Mouse (Mus musculus) lung, postnatal 0 days (tissue): ENCODE results near the gene Iqck. TPM values are rescaled to one million over a fixed set of nuclear protein-coding genes. Genes with fewer than 3 reads are reported as not detected.

Source experiments
- ATAC-seq: fragments of 200-750 bp; cut with Nextera tagmentation; 2 replicates; pipeline ENCODE4 v1.8.0; 2017; ENCODE audit warnings: moderate library complexity
- DNase-seq: peaks from one replicate; pipeline ENCODE4 v3.0.0-alpha.2; 2016; ENCODE audit warnings: low spot score
- H3K27ac ChIP-seq: fragments of 300-500 bp; sonication (generic); 2 replicates; pipeline ENCODE4 v1.5.1; 2014; ENCODE audit warnings: antibody characterized with exemption, mild to moderate bottlenecking, low read length, mixed read lengths
- H3K27me3 ChIP-seq: fragments of 300-500 bp; sonication (generic); replicated peaks from 2 replicates; pipeline ENCODE4 v1.6.1; 2014; ENCODE audit warnings: low read length, mixed read lengths; ENCODE audit not compliant: insufficient read depth
- H3K36me3 ChIP-seq: fragments of 300-500 bp; sonication (generic); 2 replicates; pipeline ENCODE4 v1.6.1; 2014; ENCODE audit warnings: low read length, mixed read lengths; ENCODE audit not compliant: insufficient read depth
- H3K4me1 ChIP-seq: fragments of 300-500 bp; sonication (generic); 2 replicates; pipeline ENCODE4 v1.6.1; 2014; ENCODE audit warnings: antibody characterized with exemption, low read depth, low read length, mixed read lengths; ENCODE audit not compliant: insufficient read depth
- H3K4me2 ChIP-seq: fragments of 300-500 bp; sonication (generic); replicated peaks from 2 replicates; pipeline ENCODE4 v1.6.1; 2014; ENCODE audit warnings: low read depth, mild to moderate bottlenecking, low read length, moderate library complexity, mixed read lengths
- H3K4me3 ChIP-seq: fragments of 300-500 bp; sonication (generic); 2 replicates; pipeline ENCODE4 v1.5.1; 2014; ENCODE audit warnings: low read depth, low read length
- H3K9ac ChIP-seq: fragments of 300-500 bp; sonication (generic); replicated peaks from 2 replicates; pipeline ENCODE4 v1.6.1; 2014; ENCODE audit warnings: low read depth, mild to moderate bottlenecking
- H3K9me3 ChIP-seq: fragments of 300-500 bp; sonication (generic); 2 replicates; pipeline ENCODE4 v1.6.1; 2016; ENCODE audit warnings: low read length, mixed read lengths
- CTCF ChIP-seq: IDR thresholded peaks from 2 replicates; pipeline ENCODE4 v1.5.1; 2016; ENCODE audit warnings: antibody characterized with exemption, mild to moderate bottlenecking
- EP300 ChIP-seq: IDR thresholded peaks from 2 replicates; pipeline ENCODE4 v1.6.1; 2016; ENCODE audit warnings: antibody characterized with exemption, mild to moderate bottlenecking, control low read depth
- WGBS: fragments of 180-500 bp; shearing (Covaris S2); extraction: QIAGEN DNeasy Blood & Tissue Kit; methylation state at CpG from one replicate; pipeline ENCODE4 v1.1.7; 2014; 5-methylcytosine and 5-hydroxymethylcytosine counted together
- polyA plus RNA-seq: library from polyadenylated mRNA; unstranded; fragments of >200 nt; fragmentation: Nextera tagmentation; extraction: Ambion mirVana; gene quantifications from 2 replicates; pipeline ENCODE4 v1.2.1, GENCODE M21; 2015

Gene Iqck
- polyA plus RNA-seq, 1 experiment from 2014 or later = 3.5 TPM

GRCm38 (mm10) chr7:119019537-119019936 lies 164.0 kb downstream of the Iqck start:
- whole genome bisulfite sequencing = 14% methylated on average over 4 of the region's 4 CpGs
- ATAC-seq = no peak; the same call in 1 of the 2 replicates

More at GRCm38 (mm10) chr7:119019537-119019936, 164.0 kb downstream of the Iqck start:
- no peak overlapping the region for H3K27ac ChIP-seq
- no peaks in the 10 kb centered on the region for H3K36me3 ChIP-seq
- H3K9ac ChIP-seq = no peak overlapping the region
- H3K4me3 ChIP-seq = no peak overlapping the region
- H3K4me1 ChIP-seq = no peaks in the 10 kb centered on the region
- no peaks in the 10 kb centered on the region for H3K27me3 ChIP-seq
- no peaks in the 10 kb centered on the region for H3K9me3 ChIP-seq
- TF ChIP-seq EP300 = no peak
- TF ChIP-seq CTCF = peak; percentile 76
- H3K4me2 ChIP-seq = no peak overlapping the region
- DNase-seq = peak; percentile 34

Other genes starting within 250 kb of the Iqck start
- gene Gde1, start 150.0 kb upstream of the Iqck start, polyA plus RNA-seq = 382 and 481 TPM in 2 replicates
- gene Ccp110, start 143.2 kb upstream of the Iqck start, polyA plus RNA-seq = 8.4 and 8.8 TPM in 2 replicates
- gene Vps35l, start 115.5 kb upstream of the Iqck start, polyA plus RNA-seq = 44.0 and 45.0 TPM in 2 replicates
- 50.1 and 51.6 TPM in 2 replicates for gene Knop1, start 502 bp downstream of the Iqck start, polyA plus RNA-seq
- 2.1 and 2.7 TPM in 2 replicates for gene Gprc5b, start 139.5 kb downstream of the Iqck start, polyA plus RNA-seq